Mouse (Mus musculus): ENCODE data around the gene Dlg2.

The Dlg2 gene

GRCm38 (mm10) chr7:91674401-91674800 is 1197.9 kb downstream of the Dlg2 start:
- ATAC-seq (ENCODE audit: insufficient number of reproducible peaks, low FRiP score, low TSS enrichment), result no peak

- ATAC-seq (ENCODE audit: insufficient number of reproducible peaks, low FRiP score, low TSS enrichment), result no peak
Measured at GRCm38 (mm10) chr7:91677934-91678333, 1201.5 kb downstream of the Dlg2 start.

GRCm38 (mm10) chr7:91687930-91688329 is 1211.5 kb downstream of the Dlg2 start:
- no peak for ATAC-seq (ENCODE audit: insufficient number of reproducible peaks, low FRiP score, low TSS enrichment)

- ATAC-seq (ENCODE audit: insufficient number of reproducible peaks, low FRiP score, low TSS enrichment), result no peak
Measured at GRCm38 (mm10) chr7:91689829-91690228, 1213.4 kb downstream of the Dlg2 start.

GRCm38 (mm10) chr7:91709853-91710252 is 1233.4 kb downstream of the Dlg2 start:
- no peak for ATAC-seq (ENCODE audit: insufficient number of reproducible peaks, low FRiP score, low TSS enrichment)

GRCm38 (mm10) chr7:91711184-91711583 is 1234.7 kb downstream of the Dlg2 start:
- no peak for ATAC-seq (ENCODE audit: insufficient number of reproducible peaks, low FRiP score, low TSS enrichment)

GRCm38 (mm10) chr7:91715776-91716175 is 1239.3 kb downstream of the Dlg2 start:
- no peak for ATAC-seq (ENCODE audit: insufficient number of reproducible peaks, low FRiP score, low TSS enrichment)

- ATAC-seq (ENCODE audit: insufficient number of reproducible peaks, low FRiP score, low TSS enrichment), result no peak
Measured at GRCm38 (mm10) chr7:91716696-91717095, 1240.2 kb downstream of the Dlg2 start.

GRCm38 (mm10) chr7:91720318-91720717 is 1243.8 kb downstream of the Dlg2 start:
- no peak for ATAC-seq (ENCODE audit: insufficient number of reproducible peaks, low FRiP score, low TSS enrichment)

GRCm38 (mm10) chr7:91724397-91724796 is 1247.9 kb downstream of the Dlg2 start:
- ATAC-seq (ENCODE audit: insufficient number of reproducible peaks, low FRiP score, low TSS enrichment), result no peak

GRCm38 (mm10) chr7:91740748-91741147 is 1264.3 kb downstream of the Dlg2 start:
- no peak for ATAC-seq (ENCODE audit: insufficient number of reproducible peaks, low FRiP score, low TSS enrichment)

- no peak for ATAC-seq (ENCODE audit: insufficient number of reproducible peaks, low FRiP score, low TSS enrichment)
Measured at GRCm38 (mm10) chr7:91753151-91753861, 1276.8 kb downstream of the Dlg2 start.

GRCm38 (mm10) chr7:91767648-91768047 is 1291.2 kb downstream of the Dlg2 start:
- ATAC-seq (ENCODE audit: insufficient number of reproducible peaks, low FRiP score, low TSS enrichment), result no peak

- no peak for ATAC-seq (ENCODE audit: insufficient number of reproducible peaks, low FRiP score, low TSS enrichment)
Measured at GRCm38 (mm10) chr7:91778673-91779072, 1302.2 kb downstream of the Dlg2 start.

- ATAC-seq (ENCODE audit: insufficient number of reproducible peaks, low FRiP score, low TSS enrichment), result no peak
Measured at GRCm38 (mm10) chr7:91784617-91785016, 1308.1 kb downstream of the Dlg2 start.

- no peak for ATAC-seq (ENCODE audit: insufficient number of reproducible peaks, low FRiP score, low TSS enrichment)
Measured at GRCm38 (mm10) chr7:91785445-91785844, 1309.0 kb downstream of the Dlg2 start.

- ATAC-seq (ENCODE audit: insufficient number of reproducible peaks, low FRiP score, low TSS enrichment), result no peak
Measured at GRCm38 (mm10) chr7:91785871-91786270, 1309.4 kb downstream of the Dlg2 start.

- ATAC-seq (ENCODE audit: insufficient number of reproducible peaks, low FRiP score, low TSS enrichment), result no peak
Measured at GRCm38 (mm10) chr7:91790949-91791564, 1314.6 kb downstream of the Dlg2 start.

- no peak for ATAC-seq (ENCODE audit: insufficient number of reproducible peaks, low FRiP score, low TSS enrichment)
Measured at GRCm38 (mm10) chr7:91806632-91807031, 1330.2 kb downstream of the Dlg2 start.

GRCm38 (mm10) chr7:91810774-91811173 is 1334.3 kb downstream of the Dlg2 start:
- no peak for ATAC-seq (ENCODE audit: insufficient number of reproducible peaks, low FRiP score, low TSS enrichment)

GRCm38 (mm10) chr7:91818004-91818403 is 1341.5 kb downstream of the Dlg2 start:
- no peak for ATAC-seq (ENCODE audit: insufficient number of reproducible peaks, low FRiP score, low TSS enrichment)

- ATAC-seq (ENCODE audit: insufficient number of reproducible peaks, low FRiP score, low TSS enrichment), result no peak
Measured at GRCm38 (mm10) chr7:91832207-91832606, 1355.7 kb downstream of the Dlg2 start.
